Mouse (Mus musculus) forebrain, embryonic 11.5 days (tissue): ENCODE measurements at regions not wholly inside any gene's neighbourhood (a gene's known extent, or its start where the extent isn't known, plus 50 kb on each side); places are given as distances from the start of the nearest gene placed in this dataset.
A peak's percentile ranks its signal among the peaks of the same experiment; 100 is the strongest.

Experiments used
- ATAC-seq: fragments of 200-750 bp; cut with Nextera tagmentation; replicated peaks from 2 replicates; pipeline ENCODE4 v1.8.0; 2017; ENCODE audit warnings: moderate TSS enrichment; ENCODE audit not compliant: low FRiP score
- DNase-seq: peaks from one replicate; pipeline ENCODE4 v3.0.0-alpha.2; 2017; ENCODE audit warnings: low spot score
- H3K27ac ChIP-seq: fragments of 300-500 bp; sonication (generic); 2 replicates; pipeline ENCODE4 v1.5.1; 2014; ENCODE audit warnings: low read depth, low read length
- H3K27me3 ChIP-seq: fragments of 300-500 bp; sonication (generic); 2 replicates; pipeline ENCODE4 v1.6.1; 2014; ENCODE audit warnings: mild to moderate bottlenecking, low read length, mixed read lengths; ENCODE audit not compliant: control insufficient read depth, insufficient read depth
- H3K36me3 ChIP-seq: fragments of 300-500 bp; sonication (generic); 2 replicates; pipeline ENCODE4 v1.6.1; 2014; ENCODE audit warnings: mild to moderate bottlenecking, low read length, moderate library complexity, mixed read lengths; ENCODE audit not compliant: control insufficient read depth, insufficient read depth
- H3K4me1 ChIP-seq: fragments of 300-500 bp; sonication (generic); replicated peaks from 2 replicates; pipeline ENCODE4 v1.6.1; 2014; ENCODE audit warnings: low read length, mixed read lengths; ENCODE audit not compliant: control insufficient read depth, insufficient read depth
- H3K4me2 ChIP-seq: fragments of 300-500 bp; sonication (generic); 2 replicates; pipeline ENCODE4 v1.6.1; 2014; ENCODE audit warnings: low read depth, mild to moderate bottlenecking, low read length, moderate library complexity, mixed read lengths; ENCODE audit not compliant: severe bottlenecking
- H3K4me3 ChIP-seq: fragments of 300-500 bp; sonication (generic); 2 replicates; pipeline ENCODE4 v1.5.1; 2014; ENCODE audit warnings: low read depth, low read length
- H3K9ac ChIP-seq: fragments of 300-500 bp; sonication (generic); 2 replicates; pipeline ENCODE4 v1.6.1; 2014; ENCODE audit warnings: low read length
- H3K9me3 ChIP-seq: fragments of 300-500 bp; sonication (generic); 2 replicates; pipeline ENCODE4 v1.6.1; 2016; ENCODE audit warnings: low read length, mixed read lengths; ENCODE audit not compliant: control insufficient read depth
- WGBS: fragments of 180-500 bp; shearing (Covaris S2); extraction: QIAGEN DNeasy Blood & Tissue Kit; methylation state at CpG from one replicate; pipeline ENCODE4 v1.1.7; 2014; 5-methylcytosine and 5-hydroxymethylcytosine counted together

GRCm38 (mm10) chr5:118476597-118476996, 83.9 kb upstream of the Med13l start:
- no peak overlapping the region for H3K9ac ChIP-seq
- 90% methylated on average over 5 of the region's 5 CpGs for WGBS
- no peaks in the 10 kb centered on the region for H3K9me3 ChIP-seq
- no peak overlapping the region for H3K27ac ChIP-seq
- no peak overlapping the region for H3K4me2 ChIP-seq
- H3K36me3 ChIP-seq = no peaks in the 10 kb centered on the region
- H3K4me1 ChIP-seq = 0 out of 2 replicates have a peak, but pooled peaks cover 4% of the 10 kb centered on the region
- no peak overlapping the region for H3K4me3 ChIP-seq
- DNase-seq = no peak
- no peak for ATAC-seq
- no peaks in the 10 kb centered on the region for H3K27me3 ChIP-seq

- DNase-seq (no peak), ATAC-seq (peak; percentile 15; the same call in 1 of the 2 replicates)
- Histone ChIP-seq H3K9me3 (no peaks in the 10 kb centered on the region), H3K4me2 (peak overlapping the region; percentile 49), H3K9ac (peak overlapping the region; percentile 12), H3K4me1 (0 out of 2 replicates have a peak, but pooled peaks cover 4% of the 10 kb centered on the region), H3K36me3 (no peaks in the 10 kb centered on the region), H3K27ac (no peak overlapping the region), H3K27me3 (no peaks in the 10 kb centered on the region), H3K4me3 (peak overlapping the region; percentile 22; the same call in 1 of the 2 replicates)
- 60% methylated on average over 19 of the region's 19 CpGs for WGBS
Observed at GRCm38 (mm10) chr5:118477131-118478119, 83.1 kb upstream of the Med13l start.

GRCm38 (mm10) chr5:118478120-118478768, 82.2 kb upstream of the Med13l start:
- H3K27me3 ChIP-seq = no peaks in the 10 kb centered on the region
- ATAC-seq (peak; percentile 87), DNase-seq (peak; percentile 85)
- H3K9ac ChIP-seq = peak overlapping the region; percentile 12
- 0 out of 2 replicates have a peak, but pooled peaks cover 6% of the 10 kb centered on the region for H3K4me1 ChIP-seq
- no peaks in the 10 kb centered on the region for H3K36me3 ChIP-seq
- peak overlapping the region; percentile 49 for H3K4me2 ChIP-seq
- 3% methylated on average over 15 of the region's 15 CpGs for WGBS
- no peak overlapping the region for H3K27ac ChIP-seq
- no peaks in the 10 kb centered on the region for H3K9me3 ChIP-seq
- H3K4me3 ChIP-seq = peak overlapping the region; percentile 22; the same call in 1 of the 2 replicates

GRCm38 (mm10) chr5:118480000-118480399, 80.5 kb upstream of the Med13l start:
- no peaks in the 10 kb centered on the region for H3K27me3 ChIP-seq
- WGBS = 78% methylated on average over 5 of the region's 5 CpGs
- H3K4me3 ChIP-seq = no peak overlapping the region
- peaks cover 6% of the 10 kb centered on the region; the same call in 1 of the 2 replicates for H3K4me1 ChIP-seq
- no peak overlapping the region for H3K9ac ChIP-seq
- no peak overlapping the region for H3K4me2 ChIP-seq
- H3K9me3 ChIP-seq = no peaks in the 10 kb centered on the region
- ATAC-seq = no peak
- H3K27ac ChIP-seq = no peak overlapping the region
- H3K36me3 ChIP-seq = no peaks in the 10 kb centered on the region
- DNase-seq = no peak

GRCm38 (mm10) chr5:118480965-118481793, 79.3 kb upstream of the Med13l start:
- Histone ChIP-seq H3K36me3 (no peaks in the 10 kb centered on the region), H3K9ac (no peak overlapping the region), H3K4me2 (no peak overlapping the region), H3K9me3 (no peaks in the 10 kb centered on the region), H3K27ac (no peak overlapping the region), H3K4me1 (peaks cover 6% of the 10 kb centered on the region; the same call in 1 of the 2 replicates), H3K4me3 (no peak overlapping the region), H3K27me3 (no peaks in the 10 kb centered on the region)
- ATAC-seq = no peak
- DNase-seq = no peak
- WGBS = 68% methylated on average over 9 of the region's 10 CpGs

GRCm38 (mm10) chr5:118481794-118482049, 78.8 kb upstream of the Med13l start:
- no peaks in the 10 kb centered on the region for H3K27me3 ChIP-seq
- H3K4me1 ChIP-seq = peaks cover 6% of the 10 kb centered on the region; the same call in 1 of the 2 replicates
- H3K4me3 ChIP-seq = no peak overlapping the region
- no peak overlapping the region for H3K4me2 ChIP-seq
- H3K9ac ChIP-seq = no peak overlapping the region
- no peak for ATAC-seq
- no peak for DNase-seq
- no peaks in the 10 kb centered on the region for H3K9me3 ChIP-seq
- no peak overlapping the region for H3K27ac ChIP-seq
- no peaks in the 10 kb centered on the region for H3K36me3 ChIP-seq

- ATAC-seq = no peak
- 54% methylated on average over 7 of the region's 7 CpGs for WGBS
- Histone ChIP-seq H3K27me3 (no peaks in the 10 kb centered on the region), H3K4me3 (no peak overlapping the region), H3K4me2 (no peak overlapping the region), H3K9ac (no peak overlapping the region), H3K4me1 (peaks cover 6% of the 10 kb centered on the region; the same call in 1 of the 2 replicates), H3K27ac (no peak overlapping the region), H3K36me3 (no peaks in the 10 kb centered on the region), H3K9me3 (no peaks in the 10 kb centered on the region)
- no peak for DNase-seq
Observed at GRCm38 (mm10) chr5:118482598-118482997, 77.9 kb upstream of the Med13l start.

GRCm38 (mm10) chr5:118483001-118483400, 77.5 kb upstream of the Med13l start:
- Histone ChIP-seq H3K4me3 (no peak overlapping the region), H3K4me2 (no peak overlapping the region), H3K27ac (no peak overlapping the region), H3K36me3 (no peaks in the 10 kb centered on the region), H3K27me3 (no peaks in the 10 kb centered on the region), H3K9me3 (no peaks in the 10 kb centered on the region), H3K9ac (no peak overlapping the region), H3K4me1 (peaks cover 6% of the 10 kb centered on the region; the same call in 1 of the 2 replicates)
- DNase-seq = no peak
- no peak for ATAC-seq
- WGBS = 12% methylated on average over 7 of the region's 7 CpGs
